Mouse (Mus musculus): ENCODE results near the gene Gm8369. TPM values are rescaled to one million over a fixed set of nuclear protein-coding genes. Genes with fewer than 3 reads are reported as not detected.
A peak's percentile ranks its signal among the peaks of the same experiment; 100 is the strongest.
"Not testable (repeated sequence)": the region's sequence is repeated elsewhere in the genome, so short reads cannot be mapped to it uniquely, and the experiment has no call there.

The Gm8369 gene
- total RNA-seq, 2 experiments from 2014 or later = 0.24 TPM; not detected in 1

- no peak for DNase-seq
- intact Hi-C loops (cut with DNase I) = no loop called here
These were observed 19.1 kb downstream of the Gm8369 start for GRCm38 (mm10) chr19:11504857-11505256.

- DNase-seq = no peak
- intact Hi-C loops (cut with DNase I) = no loop called here
These were observed 27.7 kb downstream of the Gm8369 start for GRCm38 (mm10) chr19:11513458-11513857.

- DNase-seq = no peak
- intact Hi-C loops (cut with DNase I) = no loop called here
These were observed 30.5 kb downstream of the Gm8369 start, which contains the start of gene Ms4a6b for GRCm38 (mm10) chr19:11516246-11516645. Gene Ms4a6b (plus strand): TSS chr19:11516512.

GRCm38 (mm10) chr19:11516845-11517244 lies 31.1 kb downstream of the Gm8369 start:
- intact Hi-C loops (cut with DNase I) = no loop called here
- no peak for DNase-seq

GRCm38 (mm10) chr19:11517373-11517772 lies 31.6 kb downstream of the Gm8369 start:
- peak in 1 of 2 experiments; percentile 25 for DNase-seq
- intact Hi-C loops (cut with DNase I) = not testable (repeated sequence)

- DNase-seq; intact Hi-C loops (cut with DNase I): not testable (repeated sequence)
These were observed 32.6 kb downstream of the Gm8369 start for GRCm38 (mm10) chr19:11518356-11518755.

- intact Hi-C loops (cut with DNase I) = no loop called here
These were observed 34.4 kb downstream of the Gm8369 start for GRCm38 (mm10) chr19:11520146-11520545.

GRCm38 (mm10) chr19:11533421-11533820 lies 47.7 kb downstream of the Gm8369 start:
- intact Hi-C loops (cut with DNase I) = no loop called here
- DNase-seq = no peak

More at GRCm38 (mm10) chr19:11520146-11520545, 34.4 kb downstream of the Gm8369 start:
- no peak for DNase-seq

- intact Hi-C loops (cut with DNase I) = no loop called here
These were observed 48.2 kb downstream of the Gm8369 start for GRCm38 (mm10) chr19:11533888-11534445.

GRCm38 (mm10) chr19:11536593-11536992 lies 50.9 kb downstream of the Gm8369 start, which contains the start of gene Ms4a4d:
Gene Ms4a4d (plus strand): TSS chr19:11536801.
- intact Hi-C loops (cut with DNase I) = no loop called here
- DNase-seq = peak; percentile 54 to 57

More at GRCm38 (mm10) chr19:11533888-11534445, 48.2 kb downstream of the Gm8369 start:
- DNase-seq = peak; percentile 63 to 69

GRCm38 (mm10) chr19:11537336-11537735 lies 51.6 kb downstream of the Gm8369 start:
- peak; percentile 9 to 38 for DNase-seq
- intact Hi-C loops (cut with DNase I) = no loop called here

GRCm38 (mm10) chr19:11540166-11540821 lies 54.6 kb downstream of the Gm8369 start:
- DNase-seq; intact Hi-C loops (cut with DNase I): not testable (repeated sequence)

- intact Hi-C loops (cut with DNase I); DNase-seq: not testable (repeated sequence)
These were observed 58.6 kb downstream of the Gm8369 start for GRCm38 (mm10) chr19:11544383-11544782.

GRCm38 (mm10) chr19:11547911-11548310 lies 62.2 kb downstream of the Gm8369 start:
- intact Hi-C loops (cut with DNase I) = no loop called here
- no peak for DNase-seq

GRCm38 (mm10) chr19:11554726-11555125 lies 69.0 kb downstream of the Gm8369 start:
- intact Hi-C loops (cut with DNase I) = no loop called here

GRCm38 (mm10) chr19:11559560-11559959 lies 73.8 kb downstream of the Gm8369 start:
- DNase-seq; intact Hi-C loops (cut with DNase I): not testable (repeated sequence)

More at GRCm38 (mm10) chr19:11554726-11555125, 69.0 kb downstream of the Gm8369 start:
- no peak for DNase-seq

Other genes starting within 250 kb of the Gm8369 start
- gene Ms4a1, start 219.7 kb upstream of the Gm8369 start, total RNA-seq (2021) = under 1 TPM; 0.55 to 0.84 TPM
- not detected for gene Ms4a5, start 202.1 kb upstream of the Gm8369 start, total RNA-seq (2021)
- under 1 TPM; 0.10 to 0.12 TPM for gene Ms4a14, start 171.5 kb upstream of the Gm8369 start, total RNA-seq (2021)
- gene Ms4a7, start 149.8 kb upstream of the Gm8369 start, total RNA-seq (2021) = under 1 TPM; 0.89 to 0.97 TPM
- gene Ms4a4a, start 110.4 kb upstream of the Gm8369 start, total RNA-seq (2021) = 1 to 10 TPM; 3.0 to 5.7 TPM
- not detected for gene Ms4a4c, start 81.2 kb upstream of the Gm8369 start, total RNA-seq (2021)
- gene Ms4a4b, start 42.4 kb upstream of the Gm8369 start, total RNA-seq (2021) = 1 to 10 TPM; 1.1 to 2.4 TPM
- 1 to 10 TPM; 5.5 to 7.1 TPM for gene Ms4a6c, start 16.6 kb upstream of the Gm8369 start, total RNA-seq (2021)
- gene Ms4a6b, start 30.6 kb downstream of the Gm8369 start, total RNA-seq (2021) = 1 to 10 TPM; 2.9 to 4.7 TPM
- gene Ms4a4d, start 50.9 kb downstream of the Gm8369 start, total RNA-seq (2021) = 1 to 10 TPM; 1.5 TPM
- 1 to 10 TPM; 1.5 to 2.7 TPM for gene Ms4a6d, start 118.9 kb downstream of the Gm8369 start, total RNA-seq (2021)
- gene Ms4a2, start 137.8 kb downstream of the Gm8369 start, total RNA-seq (2021) = under 1 TPM in 1 of 2 experiments, not detected in 1; 0.47 TPM
- gene Ms4a3, start 154.9 kb downstream of the Gm8369 start, total RNA-seq (2021) = not detected
- gene Oosp2, start 174.6 kb downstream of the Gm8369 start, total RNA-seq (2021) = not detected
- not detected for gene Oosp1, start 205.2 kb downstream of the Gm8369 start, total RNA-seq (2021)
- gene Oosp3, start 211.1 kb downstream of the Gm8369 start, total RNA-seq (2021) = not detected

Measured in heart, postnatal 10 days (tissue).